ENCODE assay signal across 9 mouse cellular contexts in genomic region chr19:11911603-11912002, GRCm38 (mm10). TPM values are rescaled to one million over a fixed set of nuclear protein-coding genes. Genes with fewer than 3 reads are reported as not detected.
DNase-seq lines count a peak whose midpoint lies in the region; ATAC-seq lines count a peak whose summit lies in the region.
"Had no signal": no experiment of that assay in that cellular context is flagged by ENCODE, and none has a peak within 500 bp of the region (broad histone marks: within the 10 kb centered on the region; RNA-seq: fewer than 3 reads in every experiment).

No protein-coding gene starts in this region.

- H3K36me3 ChIP-seq in limb, embryonic 12.5 days = peaks cover 17% of the 10 kb centered on the region; the same call in 1 of the 2 replicates
- peaks cover 18% of the 10 kb centered on the region for H3K36me3 ChIP-seq in midbrain, embryonic 14.5 days (ENCODE audit: control insufficient read depth, insufficient read depth, low read length)

- no peaks in the 10 kb centered on the region for H3K9me3 ChIP-seq in limb, embryonic 12.5 days
- no peaks in the 10 kb centered on the region for H3K9me3 ChIP-seq in midbrain, embryonic 14.5 days (ENCODE audit: control insufficient read depth, low read length)

- peaks cover 8% of the 10 kb centered on the region for H3K4me1 ChIP-seq in limb, embryonic 12.5 days (replicated peaks)
- peaks cover 25% of the 10 kb centered on the region for H3K4me1 ChIP-seq in midbrain, embryonic 14.5 days (ENCODE audit: control insufficient read depth, insufficient read depth, low read length)

- peak overlapping the region; percentile 73 for H3K4me2 ChIP-seq in limb, embryonic 12.5 days
- peak overlapping the region; percentile 86 for H3K4me2 ChIP-seq in midbrain, embryonic 14.5 days (ENCODE audit: low read length)

- peak; percentile 40 for ATAC-seq in granulocyte monocyte progenitor cell, adult 5-6 weeks (replicated peaks; ENCODE audit: poor library complexity, severe bottlenecking)
- peak; percentile 27 for ATAC-seq in limb, embryonic 12.5 days (ENCODE audit: insufficient number of reproducible peaks, insufficient read depth, low FRiP score, low TSS enrichment, low read depth)
- ATAC-seq in midbrain, embryonic 14.5 days (ENCODE audit: low FRiP score, low TSS enrichment) = peak; percentile 15

- peak overlapping the region; percentile 95 for H3K27ac ChIP-seq in limb, embryonic 12.5 days
- peak overlapping the region; percentile 87 for H3K27ac ChIP-seq in midbrain, embryonic 14.5 days (replicated peaks; ENCODE audit: low read depth, low read length)

- peak overlapping the region; percentile 82 for H3K4me3 ChIP-seq in limb, embryonic 12.5 days (replicated peaks)
- H3K4me3 ChIP-seq in midbrain, embryonic 14.5 days (replicated peaks; ENCODE audit: low read depth, low read length) = peak overlapping the region; percentile 80

- no peaks in the 10 kb centered on the region for H3K27me3 ChIP-seq in limb, embryonic 12.5 days
- no peaks in the 10 kb centered on the region for H3K27me3 ChIP-seq in midbrain, embryonic 14.5 days (ENCODE audit: control insufficient read depth, insufficient read depth, low read length)

- intact Hi-C loops in gastrocnemius, postnatal 36 days (cut with DNase I) = loop anchor here (2.0 to 5.0 kb wide), 2 partner anchors 51 to 99 kb away; no protein-coding TSS in a partner anchor

- peak; percentile 37 for DNase-seq in gastrocnemius, postnatal 10 days
- DNase-seq in gastrocnemius, postnatal 36 days = no peak
- peak; percentile 43 for DNase-seq in thymus, postnatal 14 days
- DNase-seq in thymus, postnatal 25 days = no peak
- DNase-seq in midbrain, embryonic 14.5 days = no peak
- no peak for DNase-seq in Muller cell, postnatal 12 days (ENCODE audit: inconsistent ontology term)

- peak overlapping the region; percentile 63 for H3K9ac ChIP-seq in limb, embryonic 12.5 days (replicated peaks)
- H3K9ac ChIP-seq in midbrain, embryonic 14.5 days (replicated peaks; ENCODE audit: low read length) = peak overlapping the region; percentile 61

- WGBS in limb, embryonic 12.5 days = 3% methylated on average over 17 of the region's 17 CpGs
- WGBS in midbrain, embryonic 14.5 days = 6% methylated on average over 17 of the region's 17 CpGs

RNA-seq across cellular contexts. Expression of gene Patl1, which starts 0.6 kb away (rescaled TPM):
- 10 to 100 TPM; 25.1 to 28.3 TPM for total RNA-seq in gastrocnemius, postnatal 10 days (2021)
- total RNA-seq in gastrocnemius, postnatal 36 days (2021) = 10 to 100 TPM; 19.2 to 23.8 TPM
- 33.2 and 43.7 TPM in 2 replicates for total RNA-seq in granulocyte monocyte progenitor cell, adult 5-6 weeks (2014; fragmentation: Nextera tagmentation)
- total RNA-seq in granulocyte monocyte progenitor cell, adult 5-6 weeks (2017) = 12.6 and 12.8 TPM in 2 replicates
- polyA plus RNA-seq in limb, embryonic 12.5 days (2016; fragmentation: Nextera tagmentation; extraction: Ambion mirVana) = 17.8 and 20.2 TPM in 2 replicates
- polyA plus RNA-seq in midbrain, embryonic 14.5 days (2014; fragmentation: Nextera tagmentation; extraction: Ambion mirVana) = 19.1 and 23.1 TPM in 2 replicates

RNA-seq across cellular contexts. Expression of gene Olfr1420, which starts 25.2 kb away (rescaled TPM):
- total RNA-seq in gastrocnemius, postnatal 10 days (2021) = not detected
- not detected for total RNA-seq in gastrocnemius, postnatal 36 days (2021)
- total RNA-seq in granulocyte monocyte progenitor cell, adult 5-6 weeks (2014; fragmentation: Nextera tagmentation) = not detected in 2 replicates
- not detected in 2 replicates for total RNA-seq in granulocyte monocyte progenitor cell, adult 5-6 weeks (2017)
- 0.15 TPM in 1 of 2 replicates, not detected in the other for polyA plus RNA-seq in limb, embryonic 12.5 days (2016; fragmentation: Nextera tagmentation; extraction: Ambion mirVana)
- 0.15 TPM in 1 of 2 replicates, not detected in the other for polyA plus RNA-seq in midbrain, embryonic 14.5 days (2014; fragmentation: Nextera tagmentation; extraction: Ambion mirVana)
- total RNA-seq: left cerebral cortex, postnatal 25 days had no signal

RNA-seq across cellular contexts. Expression of gene Olfr1419, which starts 36.7 kb away (rescaled TPM):
- total RNA-seq in gastrocnemius, postnatal 10 days (2021) = not detected
- not detected for total RNA-seq in gastrocnemius, postnatal 36 days (2021)
- not detected in 2 replicates for total RNA-seq in granulocyte monocyte progenitor cell, adult 5-6 weeks (2014; fragmentation: Nextera tagmentation)
- total RNA-seq in granulocyte monocyte progenitor cell, adult 5-6 weeks (2017) = not detected in 2 replicates
- polyA plus RNA-seq in limb, embryonic 12.5 days (2016; fragmentation: Nextera tagmentation; extraction: Ambion mirVana) = not detected in 2 replicates
- polyA plus RNA-seq in midbrain, embryonic 14.5 days (2014; fragmentation: Nextera tagmentation; extraction: Ambion mirVana) = not detected in 2 replicates
- total RNA-seq: left cerebral cortex, postnatal 25 days had no signal

RNA-seq across cellular contexts. Expression of gene Olfr1418, which starts 50.7 kb away (rescaled TPM):
- total RNA-seq in gastrocnemius, postnatal 10 days (2021) = not detected
- total RNA-seq in gastrocnemius, postnatal 36 days (2021) = not detected
- not detected in 2 replicates for total RNA-seq in granulocyte monocyte progenitor cell, adult 5-6 weeks (2014; fragmentation: Nextera tagmentation)
- total RNA-seq in granulocyte monocyte progenitor cell, adult 5-6 weeks (2017) = not detected in 2 replicates
- polyA plus RNA-seq in limb, embryonic 12.5 days (2016; fragmentation: Nextera tagmentation; extraction: Ambion mirVana) = not detected in 2 replicates
- not detected in 2 replicates for polyA plus RNA-seq in midbrain, embryonic 14.5 days (2014; fragmentation: Nextera tagmentation; extraction: Ambion mirVana)
- total RNA-seq: left cerebral cortex, postnatal 25 days had no signal

RNA-seq across cellular contexts. Expression of gene Osbp, which starts 54.1 kb away (rescaled TPM):
- 10 to 100 TPM; 77.5 to 77.9 TPM for total RNA-seq in gastrocnemius, postnatal 10 days (2021)
- 10 to 100 TPM; 57.0 to 60.8 TPM for total RNA-seq in gastrocnemius, postnatal 36 days (2021)
- total RNA-seq in granulocyte monocyte progenitor cell, adult 5-6 weeks (2014; fragmentation: Nextera tagmentation) = 39.1 and 46.5 TPM in 2 replicates
- total RNA-seq in granulocyte monocyte progenitor cell, adult 5-6 weeks (2017) = 35.2 and 42.3 TPM in 2 replicates
- 4.9 and 5.1 TPM in 2 replicates for polyA plus RNA-seq in limb, embryonic 12.5 days (2016; fragmentation: Nextera tagmentation; extraction: Ambion mirVana)
- polyA plus RNA-seq in midbrain, embryonic 14.5 days (2014; fragmentation: Nextera tagmentation; extraction: Ambion mirVana) = 6.7 and 8.0 TPM in 2 replicates

Comparison
In these comparisons a context has a peak if more than half of its experiments do, and no peak if none do; other contexts are left out.
1. DNase-seq: peak in gastrocnemius, postnatal 10 days (single experiment) and thymus, postnatal 14 days (single experiment); none in gastrocnemius, postnatal 36 days (0 of 2), thymus, postnatal 25 days (single experiment), midbrain, embryonic 14.5 days (single experiment) and Muller cell, postnatal 12 days (single experiment).
2. Peak in every context shown above with its lines, with median percentiles within 50 percentile points of each other: ATAC-seq.